Mouse (Mus musculus) lung, postnatal 0 days (tissue): ENCODE results near the gene 4930595D18Rik.

Source experiments
- CTCF ChIP-seq: IDR thresholded peaks from 2 replicates; pipeline ENCODE4 v1.5.1; 2016; ENCODE audit warnings: antibody characterized with exemption, mild to moderate bottlenecking
- EP300 ChIP-seq: IDR thresholded peaks from 2 replicates; pipeline ENCODE4 v1.6.1; 2016; ENCODE audit warnings: antibody characterized with exemption, mild to moderate bottlenecking, control low read depth

- TF ChIP-seq CTCF (no peak), EP300 (no peak)
These were observed 39.0 kb downstream of the 4930595D18Rik start for GRCm38 (mm10) chr12:111145269-111145668.
